Mouse (Mus musculus) hindbrain, postnatal 0 days (tissue): Measurements from ENCODE around the gene Gm47841. TPM values are rescaled to one million over a fixed set of nuclear protein-coding genes. Genes with fewer than 3 reads are reported as not detected.
A peak's percentile ranks its signal among the peaks of the same experiment; 100 is the strongest.

Source experiments
- ATAC-seq: fragments of 200-750 bp; cut with Nextera tagmentation; 2 replicates; pipeline ENCODE4 v1.8.0; 2017; ENCODE audit warnings: mild to moderate bottlenecking, moderate TSS enrichment, moderate library complexity
- DNase-seq: peaks from one replicate; pipeline ENCODE4 v3.0.0-alpha.2; 2015; ENCODE audit warnings: low spot score
- H3K27ac ChIP-seq: fragments of 300-500 bp; sonication (generic); 2 replicates; pipeline ENCODE4 v1.5.1; 2014; ENCODE audit warnings: mild to moderate bottlenecking
- H3K27me3 ChIP-seq: fragments of 300-500 bp; sonication (generic); 2 replicates; pipeline ENCODE4 v1.6.1; 2014; ENCODE audit warnings: low read length, mixed read lengths; ENCODE audit not compliant: insufficient read depth
- H3K36me3 ChIP-seq: fragments of 300-500 bp; sonication (generic); 2 replicates; pipeline ENCODE4 v1.6.1; 2014; ENCODE audit warnings: low read length, mixed read lengths; ENCODE audit not compliant: insufficient read depth
- H3K4me1 ChIP-seq: fragments of 300-500 bp; sonication (generic); 2 replicates; pipeline ENCODE4 v1.6.1; 2014; ENCODE audit warnings: antibody characterized with exemption, low read length, mixed read lengths; ENCODE audit not compliant: insufficient read depth
- H3K4me2 ChIP-seq: fragments of 300-500 bp; sonication (generic); 2 replicates; pipeline ENCODE4 v1.6.1; 2014; ENCODE audit warnings: low read depth, mild to moderate bottlenecking, low read length, moderate library complexity, mixed read lengths
- H3K4me3 ChIP-seq: fragments of 300-500 bp; sonication (generic); 2 replicates; pipeline ENCODE4 v1.5.1; 2014; ENCODE audit warnings: low read length
- H3K9ac ChIP-seq: fragments of 300-500 bp; sonication (generic); replicated peaks from 2 replicates; pipeline ENCODE4 v1.6.1; 2014; ENCODE audit warnings: mild to moderate bottlenecking, low read length, moderate library complexity, mixed read lengths
- H3K9me3 ChIP-seq: fragments of 300-500 bp; sonication (generic); 2 replicates; pipeline ENCODE4 v1.6.1; 2016; ENCODE audit warnings: low read length, mixed read lengths
- CTCF ChIP-seq: IDR thresholded peaks from 2 replicates; pipeline ENCODE4 v1.5.1; 2016; ENCODE audit warnings: antibody characterized with exemption, control low read depth, low read depth
- WGBS: fragments of 180-500 bp; shearing (Covaris S2); extraction: QIAGEN DNeasy Blood & Tissue Kit; methylation state at CpG from one replicate; pipeline ENCODE4 v1.1.7; 2014; 5-methylcytosine and 5-hydroxymethylcytosine counted together
- polyA plus RNA-seq: library from polyadenylated mRNA; unstranded; fragments of >200 nt; fragmentation: Nextera tagmentation; extraction: Ambion mirVana; gene quantifications from 2 replicates; pipeline ENCODE4 v1.2.1, GENCODE M21; 2015
- total RNA-seq: library from RNA; depleted of rRNA; stranded (reverse); fragments of >200 nt; gene quantifications from 2 replicates; pipeline ENCODE4 v1.2.3, GENCODE M21; 2014

The Gm47841 gene
- total and polyA plus RNA-seq, 2 experiments from 2014 or later = not detected

- H3K27me3 ChIP-seq = peaks cover 24% of the 10 kb centered on the region
- DNase-seq (peak; percentile 85), ATAC-seq (peak; percentile 79)
- no peaks in the 10 kb centered on the region for H3K9me3 ChIP-seq
- no peak overlapping the region for H3K4me2 ChIP-seq
- 36% methylated on average over 10 of the region's 10 CpGs for WGBS
- H3K4me1 ChIP-seq = peaks cover 3% of the 10 kb centered on the region; the same call in 1 of the 2 replicates
- H3K27ac ChIP-seq = no peak overlapping the region
- peak; percentile 82 for TF ChIP-seq CTCF
- H3K36me3 ChIP-seq = no peaks in the 10 kb centered on the region
- no peak overlapping the region for H3K4me3 ChIP-seq
- H3K9ac ChIP-seq = no peak overlapping the region
Observed at GRCm38 (mm10) chr15:101056225-101056624, 9.0 kb upstream of the Gm47841 start.

GRCm38 (mm10) chr15:101054541-101054940, 7.3 kb upstream of the Gm47841 start:
- Histone ChIP-seq H3K9ac (no peak overlapping the region), H3K9me3 (no peaks in the 10 kb centered on the region), H3K4me2 (no peak overlapping the region), H3K27ac (no peak overlapping the region), H3K36me3 (no peaks in the 10 kb centered on the region), H3K27me3 (peaks cover 24% of the 10 kb centered on the region), H3K4me3 (no peak overlapping the region), H3K4me1 (peaks cover 3% of the 10 kb centered on the region; the same call in 1 of the 2 replicates)
- no peak for TF ChIP-seq CTCF
- DNase-seq (no peak), ATAC-seq (no peak)
- 80% methylated on average over 10 of the region's 10 CpGs for WGBS

GRCm38 (mm10) chr15:101053832-101054459, 6.7 kb upstream of the Gm47841 start:
- WGBS = 18% methylated on average over 50 of the region's 65 CpGs
- Histone ChIP-seq H3K36me3 (no peaks in the 10 kb centered on the region), H3K4me1 (peaks cover 3% of the 10 kb centered on the region; the same call in 1 of the 2 replicates), H3K9me3 (no peaks in the 10 kb centered on the region), H3K27ac (no peak overlapping the region), H3K9ac (no peak overlapping the region), H3K27me3 (peaks cover 24% of the 10 kb centered on the region), H3K4me3 (peak overlapping the region; percentile 36), H3K4me2 (peak overlapping the region; percentile 54)
- ATAC-seq (no peak), DNase-seq (no peak)
- TF ChIP-seq CTCF = no peak

GRCm38 (mm10) chr15:101052560-101053501, 5.6 kb upstream of the Gm47841 start:
- no peak for ATAC-seq
- no peak for TF ChIP-seq CTCF
- peak overlapping the region; percentile 36 for H3K4me3 ChIP-seq
- H3K9ac ChIP-seq = no peak overlapping the region
- peak overlapping the region; percentile 54 for H3K4me2 ChIP-seq
- WGBS = 14% methylated on average over 99 of the region's 120 CpGs
- H3K36me3 ChIP-seq = no peaks in the 10 kb centered on the region
- no peak overlapping the region for H3K27ac ChIP-seq
- no peaks in the 10 kb centered on the region for H3K9me3 ChIP-seq
- peaks cover 3% of the 10 kb centered on the region; the same call in 1 of the 2 replicates for H3K4me1 ChIP-seq
- peaks cover 29% of the 10 kb centered on the region for H3K27me3 ChIP-seq
- DNase-seq = peak; percentile 59

GRCm38 (mm10) chr15:101051869-101052268, 4.7 kb upstream of the Gm47841 start:
- ATAC-seq (no peak), DNase-seq (no peak)
- no peak overlapping the region for H3K27ac ChIP-seq
- H3K9me3 ChIP-seq = no peaks in the 10 kb centered on the region
- no peaks in the 10 kb centered on the region for H3K36me3 ChIP-seq
- TF ChIP-seq CTCF = no peak
- H3K9ac ChIP-seq = no peak overlapping the region
- H3K4me1 ChIP-seq = peaks cover 3% of the 10 kb centered on the region; the same call in 1 of the 2 replicates
- no peak overlapping the region for H3K4me3 ChIP-seq
- H3K4me2 ChIP-seq = no peak overlapping the region
- H3K27me3 ChIP-seq = peaks cover 31% of the 10 kb centered on the region
- 29% methylated on average over 10 of the region's 10 CpGs for WGBS

- Histone ChIP-seq H3K4me3 (no peak overlapping the region), H3K9me3 (no peaks in the 10 kb centered on the region), H3K4me1 (no peaks in the 10 kb centered on the region; the same call in 1 of the 2 replicates), H3K9ac (no peak overlapping the region), H3K36me3 (no peaks in the 10 kb centered on the region), H3K4me2 (no peak overlapping the region), H3K27ac (no peak overlapping the region), H3K27me3 (peaks cover 30% of the 10 kb centered on the region)
- ATAC-seq (no peak), DNase-seq (no peak)
- no peak for TF ChIP-seq CTCF
- 57% methylated on average over 5 of the region's 5 CpGs for WGBS
Observed at GRCm38 (mm10) chr15:101048338-101048896, 1.2 kb upstream of the Gm47841 start.
